Mouse (Mus musculus) heart, postnatal 0 days (tissue): Measurements from ENCODE around the gene Thyn1. TPM values are rescaled to one million over a fixed set of nuclear protein-coding genes. Genes with fewer than 3 reads are reported as not detected.

Experiments used
- ATAC-seq: fragments of 200-750 bp; cut with Nextera tagmentation; 2 replicates; pipeline ENCODE4 v1.8.0; 2017; ENCODE audit warnings: low read depth, moderate number of reproducible peaks, moderate library complexity; ENCODE audit not compliant: insufficient read depth
- DNase-seq: peaks from one replicate; pipeline ENCODE4 v3.0.0-alpha.2; 2016; ENCODE audit warnings: low spot score
- H3K27ac ChIP-seq: fragments of 300-500 bp; sonication (generic); 2 replicates; pipeline ENCODE4 v1.5.1; 2014; ENCODE audit warnings: low read depth, mild to moderate bottlenecking
- H3K27me3 ChIP-seq: fragments of 300-500 bp; sonication (generic); 2 replicates; pipeline ENCODE4 v1.6.1; 2014; ENCODE audit warnings: low read length, mixed read lengths; ENCODE audit not compliant: control insufficient read depth, insufficient read depth
- H3K36me3 ChIP-seq: fragments of 300-500 bp; sonication (generic); replicated peaks from 2 replicates; pipeline ENCODE4 v1.6.1; 2014; ENCODE audit warnings: low read length, mixed read lengths; ENCODE audit not compliant: control insufficient read depth, insufficient read depth
- H3K4me1 ChIP-seq: fragments of 300-500 bp; sonication (generic); 2 replicates; pipeline ENCODE4 v1.6.1; 2014; ENCODE audit warnings: antibody characterized with exemption; ENCODE audit not compliant: control insufficient read depth, insufficient read depth
- H3K4me2 ChIP-seq: fragments of 300-500 bp; sonication (generic); 2 replicates; pipeline ENCODE4 v1.6.1; 2014; ENCODE audit warnings: low read depth, mild to moderate bottlenecking, low read length, moderate library complexity
- H3K4me3 ChIP-seq: fragments of 300-500 bp; sonication (generic); 2 replicates; pipeline ENCODE4 v1.5.1; 2014; ENCODE audit warnings: low read depth, low read length
- H3K9ac ChIP-seq: fragments of 300-500 bp; sonication (generic); replicated peaks from 2 replicates; pipeline ENCODE4 v1.6.1; 2014; ENCODE audit warnings: low read depth, low read length, mixed read lengths
- H3K9me3 ChIP-seq: fragments of 300-500 bp; sonication (generic); replicated peaks from 2 replicates; pipeline ENCODE4 v1.6.1; 2016; ENCODE audit warnings: low read length; ENCODE audit not compliant: control insufficient read depth
- CTCF ChIP-seq: IDR thresholded peaks from 2 replicates; pipeline ENCODE4 v1.5.1; 2016; ENCODE audit warnings: antibody characterized with exemption, control low read depth, low read depth
- EP300 ChIP-seq: IDR thresholded peaks from 2 replicates; pipeline ENCODE4 v1.6.1; 2016; ENCODE audit warnings: antibody characterized with exemption, low read depth
- WGBS: fragments of 180-500 bp; shearing (Covaris S2); extraction: QIAGEN DNeasy Blood & Tissue Kit; methylation state at CpG from one replicate; pipeline ENCODE4 v1.1.7; 2014; 5-methylcytosine and 5-hydroxymethylcytosine counted together
- polyA plus RNA-seq: library from polyadenylated mRNA; unstranded; fragments of >200 nt; fragmentation: Nextera tagmentation; extraction: Ambion mirVana; gene quantifications from 2 replicates; pipeline ENCODE4 v1.2.1, GENCODE M21; 2015
- total RNA-seq: library from RNA; depleted of rRNA; stranded (reverse); fragments of >200 nt; gene quantifications from 2 replicates; pipeline ENCODE4 v1.2.3, GENCODE M21; 2014; ENCODE audit warnings: low replicate concordance; rRNA removed

The Thyn1 gene
- total and polyA plus RNA-seq, 2 experiments from 2014 or later: 12.9 to 74.9 TPM

- Histone ChIP-seq H3K4me3 (no peak overlapping the region), H3K9ac (no peak overlapping the region), H3K4me2 (no peak overlapping the region), H3K9me3 (no peaks in the 10 kb centered on the region), H3K36me3 (peaks cover 84% of the 10 kb centered on the region), H3K27me3 (no peaks in the 10 kb centered on the region), H3K27ac (no peak overlapping the region), H3K4me1 (no peaks in the 10 kb centered on the region)
- no peak for ATAC-seq
- 93% methylated on average over 5 of the region's 5 CpGs for WGBS
- TF ChIP-seq CTCF (no peak), EP300 (no peak)
- no peak for DNase-seq
Observed at GRCm38 (mm10) chr9:27043892-27044291, 44.4 kb downstream of the Thyn1 start.

GRCm38 (mm10) chr9:27049492-27049891, 50.0 kb downstream of the Thyn1 start:
- TF ChIP-seq EP300 (no peak), CTCF (peak; percentile 23; the same call in 1 of the 2 replicates)
- no peak for ATAC-seq
- H3K27ac ChIP-seq: no peak overlapping the region
- H3K27me3 ChIP-seq: no peaks in the 10 kb centered on the region
- H3K36me3 ChIP-seq: peaks cover 79% of the 10 kb centered on the region
- no peaks in the 10 kb centered on the region for H3K4me1 ChIP-seq
- 90% methylated on average over 2 of the region's 2 CpGs for WGBS
- H3K9ac ChIP-seq: no peak overlapping the region
- no peak for DNase-seq
- H3K9me3 ChIP-seq: no peaks in the 10 kb centered on the region
- H3K4me3 ChIP-seq: no peak overlapping the region
- H3K4me2 ChIP-seq: no peak overlapping the region

Other genes with a start within 250 kb of the Thyn1 start
- gene Glb1l2, start 193.2 kb upstream of the Thyn1 start, total RNA-seq: 0.23 TPM in 2 replicates
- 0.30 and 0.45 TPM in 2 replicates for gene Glb1l2, start 193.2 kb upstream of the Thyn1 start, polyA plus RNA-seq
- not detected in 2 replicates for gene Glb1l3, start 138.8 kb upstream of the Thyn1 start, total RNA-seq
- not detected in 2 replicates for gene Glb1l3, start 138.8 kb upstream of the Thyn1 start, polyA plus RNA-seq
- not detected in 2 replicates for gene Gm1110, start 76.6 kb upstream of the Thyn1 start, total RNA-seq
- 0.15 and 0.18 TPM in 2 replicates for gene Gm1110, start 76.6 kb upstream of the Thyn1 start, polyA plus RNA-seq
- 33.7 and 45.9 TPM in 2 replicates for gene Acad8, start 144 bp upstream of the Thyn1 start, total RNA-seq
- 40.3 and 40.5 TPM in 2 replicates for gene Acad8, start 144 bp upstream of the Thyn1 start, polyA plus RNA-seq
- gene Vps26b, start 30.4 kb downstream of the Thyn1 start, total RNA-seq: 30.6 and 34.4 TPM in 2 replicates
- 12.6 and 13.3 TPM in 2 replicates for gene Vps26b, start 30.4 kb downstream of the Thyn1 start, polyA plus RNA-seq
- gene Ncapd3, start 30.5 kb downstream of the Thyn1 start, total RNA-seq: 23.7 and 36.8 TPM in 2 replicates
- 10.4 and 10.5 TPM in 2 replicates for gene Ncapd3, start 30.5 kb downstream of the Thyn1 start, polyA plus RNA-seq
- gene Jam3, start 155.7 kb downstream of the Thyn1 start, total RNA-seq: 16.1 and 28.2 TPM in 2 replicates
- gene Jam3, start 155.7 kb downstream of the Thyn1 start, polyA plus RNA-seq: 25.5 and 25.7 TPM in 2 replicates